Mouse (Mus musculus): Measurements from ENCODE around the gene Cisd3. TPM values are rescaled to one million over a fixed set of nuclear protein-coding genes. Genes with fewer than 3 reads are reported as not detected.
"Not testable (repeated sequence)": the region's sequence is repeated elsewhere in the genome, so short reads cannot be mapped to it uniquely, and the experiment has no call there.

Cisd3 gene
- 100 to 1,000 TPM; 260 to 277 TPM for total RNA-seq (2021)
- long read RNA-seq, experiment 1, transcript Cisd3-201 (3 exons, 737 nt) = major isoform, 132 of 165 reads
- long read RNA-seq, experiment 1, partial matches to known transcripts = 1 of 165 reads
- long read RNA-seq, experiment 1, other reads (novel, unspliced or antisense) = 29 of 165 reads
- long read RNA-seq, experiment 2, transcript Cisd3-201 (3 exons, 737 nt) = major isoform, 173 of 193 reads
- long read RNA-seq, experiment 2, partial matches to known transcripts = 5 of 193 reads
- long read RNA-seq, experiment 2, other reads (novel, unspliced or antisense) = 15 of 193 reads

DNA sequence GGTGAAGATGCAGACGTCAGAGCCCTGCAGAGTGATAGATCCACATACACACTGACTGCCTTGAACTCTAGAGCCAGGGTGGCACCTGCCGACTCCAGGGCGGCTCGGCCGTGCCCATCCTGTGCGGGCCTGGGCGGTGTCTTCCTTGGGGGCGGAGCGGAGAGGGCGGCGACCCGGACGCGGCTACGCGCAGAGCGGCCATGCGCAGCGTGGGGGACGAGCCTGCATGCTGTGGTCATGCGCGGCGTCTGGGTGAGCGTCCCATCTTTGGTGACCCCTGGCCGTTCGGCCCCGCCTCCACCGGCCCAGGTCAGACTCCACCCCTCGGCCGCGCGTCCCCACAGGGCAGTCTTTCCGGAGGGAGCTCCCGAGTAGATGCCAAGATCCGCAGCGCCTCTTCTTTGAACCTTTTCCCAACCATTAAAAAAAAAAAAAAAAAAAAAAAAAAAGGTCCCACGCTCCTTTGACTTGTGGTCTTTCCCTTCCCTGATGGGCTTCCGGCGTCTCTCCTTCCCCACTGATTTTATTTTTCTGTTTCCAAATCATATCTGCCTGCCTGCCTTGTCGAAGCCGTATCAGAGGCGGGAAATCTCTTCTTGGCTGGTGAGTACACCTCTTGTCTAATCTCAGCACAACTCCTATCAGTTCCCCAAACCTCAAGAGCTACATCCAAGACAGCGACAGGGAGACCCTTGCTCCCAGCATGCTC is at the start of gene Cisd3:
Cisd3 (plus strand) TSS at position 214 of the 709 bp plus-strand sequence.
- DNase-seq = peak; percentile 97

DNA sequence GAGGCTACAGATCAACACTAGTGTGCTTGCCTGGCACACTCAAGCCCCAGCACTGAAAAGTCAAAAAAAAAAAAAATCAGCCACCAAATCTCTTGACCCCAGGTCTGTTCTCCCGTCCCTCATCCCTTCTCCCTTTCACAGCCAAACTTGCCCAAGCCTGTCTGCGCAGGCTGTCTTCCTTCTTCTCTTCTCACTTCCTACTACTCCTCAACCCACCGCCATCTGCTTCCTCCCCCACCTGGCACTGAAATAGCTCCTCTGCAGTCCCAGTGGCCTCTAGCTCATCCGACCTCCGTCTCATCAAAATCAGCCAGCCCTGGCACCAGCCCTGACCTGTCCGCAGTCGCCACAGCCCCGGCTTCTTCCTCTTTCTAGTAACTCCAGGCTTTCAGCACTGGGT is 44.0 kb upstream of the Cisd3 start:
- no peak for DNase-seq

DNA sequence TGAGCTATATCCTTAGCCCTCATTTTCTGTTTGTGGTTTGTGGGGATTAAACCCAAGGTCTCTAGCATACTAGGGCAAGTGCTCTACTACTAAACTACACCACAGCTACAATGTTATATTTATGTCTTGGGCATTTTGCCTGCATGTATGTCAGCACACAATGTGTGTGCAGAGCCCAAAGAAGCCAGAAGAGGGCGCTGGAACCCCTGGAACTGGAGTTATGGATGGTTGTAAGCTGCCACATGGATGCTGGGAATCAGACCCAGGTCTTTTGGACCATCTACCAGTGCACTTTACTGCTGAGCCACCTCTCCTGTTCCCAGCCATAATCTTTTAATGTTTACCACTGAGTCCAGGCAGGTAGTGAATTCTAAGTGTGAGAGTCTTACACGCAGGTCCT is 42.9 kb upstream of the Cisd3 start:
- no peak for DNase-seq

DNA sequence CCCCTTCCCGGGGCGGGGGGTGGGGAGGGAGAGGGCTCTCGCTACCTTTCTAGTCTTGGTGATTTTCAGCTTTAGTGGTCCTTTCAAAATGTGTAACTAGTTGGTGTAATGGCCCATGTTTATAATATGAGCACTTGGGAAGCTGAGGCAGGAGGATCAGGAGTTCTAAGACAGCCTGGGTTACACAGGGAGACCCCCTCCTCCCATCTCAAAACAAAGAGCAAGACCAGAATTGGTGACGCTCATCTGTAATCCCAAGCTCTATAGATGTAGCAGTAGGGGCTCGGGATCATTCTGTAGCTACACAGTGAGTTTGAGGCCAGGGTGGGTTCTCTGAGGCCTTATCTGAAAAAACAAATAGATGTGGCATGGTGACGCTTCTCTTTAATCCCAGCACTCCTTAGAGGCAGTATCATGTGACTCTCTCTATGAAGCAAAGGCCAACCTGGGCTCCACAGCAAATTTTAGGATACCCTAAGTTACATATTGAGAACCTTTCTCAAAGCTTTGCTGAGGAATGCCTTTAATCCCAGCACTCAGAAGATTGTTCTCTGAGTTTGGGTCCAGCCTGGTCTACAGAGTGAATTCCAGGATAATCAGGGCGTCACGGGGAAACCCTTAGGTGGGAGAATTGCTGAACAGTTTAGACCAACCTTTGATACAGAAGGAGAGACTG is 42.1 kb upstream of the Cisd3 start:
- DNase-seq = no peak

DNA sequence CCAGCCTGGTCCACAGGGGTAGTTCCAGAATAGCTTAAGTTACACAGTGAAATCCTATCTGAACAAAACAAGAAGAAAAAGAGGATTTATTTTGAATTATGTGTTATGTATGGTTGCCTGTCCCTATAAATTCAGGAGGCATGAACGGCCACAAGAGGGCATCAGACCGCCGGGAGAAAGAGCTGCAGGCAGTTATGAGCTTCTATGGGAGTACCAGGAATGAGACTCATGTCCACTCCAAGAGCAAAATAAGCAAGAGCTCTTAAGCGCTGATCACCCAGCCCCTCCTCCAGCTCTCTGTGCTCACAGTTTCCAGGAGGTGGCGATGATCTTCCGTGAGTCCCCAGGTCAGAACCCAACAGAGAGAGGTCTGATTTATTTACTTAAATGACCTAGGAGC is 40.8 kb upstream of the Cisd3 start:
- peak; percentile 83 for DNase-seq

DNA sequence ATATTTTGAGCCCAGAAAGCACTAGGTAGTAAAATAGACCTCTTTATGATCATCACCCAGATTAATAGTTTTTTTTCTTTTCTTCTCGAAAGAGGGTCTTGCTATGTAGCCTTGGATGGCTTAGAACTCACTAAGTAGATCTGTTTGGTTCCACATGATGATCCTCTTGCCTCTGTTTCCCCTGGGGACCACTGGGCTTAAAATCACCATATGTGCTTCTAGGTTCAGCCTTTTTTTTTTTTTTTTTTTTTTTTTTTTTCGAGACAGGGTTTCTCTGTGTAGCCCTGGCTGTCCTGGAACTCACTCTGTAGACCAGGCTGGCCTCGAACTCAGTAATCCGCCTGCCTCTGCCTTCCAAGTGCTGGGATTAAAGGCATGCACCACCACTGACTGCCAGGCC is 37.1 kb upstream of the Cisd3 start:
- DNase-seq = not testable (repeated sequence)

DNA sequence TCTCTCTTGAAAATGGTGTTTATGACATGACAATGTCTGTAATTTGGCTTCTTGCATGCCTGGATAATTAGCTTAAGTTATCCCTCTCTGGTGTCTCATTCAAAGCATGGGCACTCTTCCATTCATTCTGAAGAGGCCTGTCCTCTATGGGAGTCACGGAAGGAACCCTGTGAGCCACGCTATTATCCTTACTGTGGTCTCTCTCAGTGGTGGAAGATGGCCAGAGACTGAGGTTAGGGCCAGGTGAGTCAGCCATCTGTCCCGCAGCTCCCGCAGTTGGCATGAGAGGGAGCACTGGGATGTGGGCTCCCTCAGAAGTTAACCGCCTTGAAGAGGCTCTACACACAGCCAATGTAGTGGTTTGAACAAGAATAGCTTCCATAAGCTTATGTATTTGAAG is 35.3 kb upstream of the Cisd3 start:
- peak; percentile 1 for DNase-seq

DNA sequence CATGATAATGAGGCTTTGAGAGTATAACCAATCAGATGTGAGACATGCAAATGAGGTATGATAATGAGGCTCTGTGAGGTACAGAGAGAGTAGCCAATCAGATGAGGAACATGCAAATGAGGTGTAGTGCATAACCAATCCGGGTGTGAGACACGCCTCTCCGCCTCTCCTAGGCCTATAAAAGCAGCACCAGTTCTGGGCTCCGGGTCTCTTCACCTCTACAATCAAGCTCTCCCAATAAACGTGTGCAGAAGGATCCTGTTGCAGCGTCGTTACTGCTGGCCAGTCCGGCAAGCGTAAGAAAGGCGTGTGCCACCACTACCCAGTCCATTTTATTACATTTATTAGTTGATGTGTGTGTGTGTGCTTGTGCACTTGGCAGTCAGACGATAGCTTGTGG is 32.2 kb upstream of the Cisd3 start:
- DNase-seq = peak; percentile 3

DNA sequence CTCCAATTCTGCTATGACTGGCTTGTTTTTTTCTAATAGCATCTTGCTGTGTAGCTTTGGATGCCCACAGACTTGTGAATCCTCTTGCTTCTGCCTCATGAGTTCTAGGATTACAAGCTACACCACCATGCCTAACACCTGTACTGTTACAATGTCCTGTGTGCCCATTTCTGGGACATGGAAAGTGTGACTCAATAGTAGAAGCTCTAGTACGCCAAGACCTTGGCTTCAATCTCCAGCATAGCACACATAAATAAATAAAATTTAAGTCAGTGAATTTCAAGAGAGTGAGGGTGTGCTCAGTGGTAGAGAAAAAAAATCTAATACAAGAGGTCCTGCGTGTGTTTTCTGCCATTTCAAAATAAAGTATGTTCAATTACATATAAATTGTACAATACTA is 31.4 kb upstream of the Cisd3 start:
- no peak for DNase-seq

DNA sequence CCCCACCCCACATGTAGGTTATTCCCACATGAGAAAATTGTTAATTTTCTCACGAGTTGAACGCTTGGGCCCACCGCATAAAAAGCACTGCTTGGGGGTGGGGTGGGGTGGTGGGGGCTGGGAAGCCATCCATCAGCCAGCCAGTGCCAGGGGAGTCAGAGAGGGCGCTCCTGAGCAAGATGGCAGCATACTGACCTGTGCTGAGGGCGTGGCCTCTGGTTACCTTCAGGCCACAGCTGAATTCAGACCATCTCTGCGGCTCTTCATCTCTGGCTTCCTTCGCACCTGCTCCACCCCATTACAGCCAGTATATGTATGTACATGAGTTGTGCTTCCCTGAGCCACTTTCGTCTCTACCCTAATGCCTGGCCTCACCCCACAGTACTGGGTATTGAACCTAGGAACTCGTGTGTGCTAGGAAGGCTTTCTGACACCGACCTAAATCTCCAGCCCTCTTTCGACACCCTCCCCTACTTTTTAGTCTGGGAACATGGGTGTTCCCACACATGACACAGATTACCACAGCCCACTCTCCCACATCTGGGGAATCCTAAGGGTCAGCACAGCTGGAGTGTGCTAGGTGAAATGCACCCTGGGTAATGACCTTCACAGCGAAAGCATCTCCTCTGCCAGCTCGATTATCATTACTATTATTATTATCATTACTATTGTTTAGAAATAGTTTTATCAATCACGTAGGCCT is 29.2 kb upstream of the Cisd3 start:
- peak; percentile 3 for DNase-seq

DNA sequence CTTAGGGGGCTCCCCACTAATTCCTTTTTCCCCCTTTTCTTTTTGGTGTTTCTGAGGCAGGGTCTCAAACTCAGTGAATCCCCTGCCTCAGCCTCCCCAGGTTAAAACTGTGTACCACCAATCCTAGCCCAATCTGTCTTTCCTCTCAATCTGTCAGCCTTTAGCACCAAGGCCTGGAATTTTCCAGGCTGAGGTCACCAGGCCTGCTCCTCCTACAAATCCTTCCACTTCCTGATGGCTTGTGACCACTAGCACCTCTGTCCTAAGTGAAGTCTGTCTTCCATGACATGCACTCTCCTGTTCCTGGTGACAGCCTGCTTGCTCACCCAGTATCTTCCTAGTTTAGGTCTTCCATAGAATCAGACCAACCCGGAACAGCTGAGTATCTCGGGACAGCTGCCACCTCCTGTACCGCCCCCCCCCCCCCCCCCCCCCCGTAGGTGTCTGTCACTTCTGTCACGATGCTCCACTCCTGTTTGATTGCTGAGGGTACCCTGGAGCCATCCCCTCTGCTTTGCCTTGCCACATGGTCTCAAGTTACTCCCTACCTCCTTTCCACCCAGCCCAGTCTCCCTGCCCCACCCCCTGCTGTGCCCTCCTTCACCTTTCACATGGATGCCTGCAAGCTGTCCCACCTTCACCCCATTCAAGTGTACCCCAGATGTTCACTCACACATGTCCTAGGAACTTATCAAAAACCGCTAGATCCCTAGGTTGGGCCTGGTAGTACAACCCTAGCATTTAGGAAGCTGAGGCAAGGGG is 28.3 kb upstream of the Cisd3 start:
- DNase-seq = peak; percentile 61

DNA sequence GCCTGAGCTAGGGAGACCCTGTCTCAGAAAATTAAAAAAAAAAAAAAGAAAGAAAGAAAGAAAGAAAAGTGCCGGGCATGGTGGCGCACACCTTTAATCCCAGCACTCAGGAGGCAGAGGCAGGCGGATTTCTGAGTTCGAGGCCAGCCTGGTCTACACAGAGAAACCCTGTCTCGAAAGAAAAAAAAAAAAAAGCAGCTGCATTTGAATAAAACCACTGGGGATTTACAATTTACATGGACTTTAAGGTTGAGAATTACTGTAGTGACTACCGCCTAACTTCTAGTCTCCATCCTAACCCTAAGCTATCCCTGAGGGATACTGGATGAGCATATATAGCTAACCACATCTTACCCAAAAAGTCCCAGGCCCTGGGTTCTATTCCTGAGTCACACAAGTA is 27.7 kb upstream of the Cisd3 start:
- DNase-seq = not testable (repeated sequence)

DNA sequence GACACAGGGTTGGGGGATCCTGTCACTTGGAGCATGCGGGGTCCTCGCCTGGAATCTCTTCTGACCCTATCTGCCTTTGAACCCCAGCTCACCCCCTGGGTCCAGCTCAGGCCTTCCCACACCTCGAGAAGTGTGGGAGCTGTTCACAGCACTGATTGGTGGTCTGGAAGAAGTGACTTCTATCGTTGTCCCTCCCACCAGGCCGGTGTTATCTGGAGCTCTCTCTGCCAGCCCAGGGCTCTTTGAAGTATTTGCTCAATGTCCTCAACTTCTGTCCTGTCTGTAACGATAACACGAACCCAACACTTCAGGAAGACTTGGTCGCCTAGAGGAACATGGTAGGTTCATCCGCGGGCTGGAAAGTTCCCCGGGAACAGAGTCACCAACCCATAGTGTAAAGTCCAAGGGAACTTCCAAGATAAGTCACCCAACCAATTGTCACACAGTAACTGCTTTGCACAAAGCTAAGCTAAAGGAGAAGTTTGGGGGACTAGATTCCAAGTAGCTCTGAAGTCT is 26.8 kb upstream of the Cisd3 start:
- no peak for DNase-seq

DNA sequence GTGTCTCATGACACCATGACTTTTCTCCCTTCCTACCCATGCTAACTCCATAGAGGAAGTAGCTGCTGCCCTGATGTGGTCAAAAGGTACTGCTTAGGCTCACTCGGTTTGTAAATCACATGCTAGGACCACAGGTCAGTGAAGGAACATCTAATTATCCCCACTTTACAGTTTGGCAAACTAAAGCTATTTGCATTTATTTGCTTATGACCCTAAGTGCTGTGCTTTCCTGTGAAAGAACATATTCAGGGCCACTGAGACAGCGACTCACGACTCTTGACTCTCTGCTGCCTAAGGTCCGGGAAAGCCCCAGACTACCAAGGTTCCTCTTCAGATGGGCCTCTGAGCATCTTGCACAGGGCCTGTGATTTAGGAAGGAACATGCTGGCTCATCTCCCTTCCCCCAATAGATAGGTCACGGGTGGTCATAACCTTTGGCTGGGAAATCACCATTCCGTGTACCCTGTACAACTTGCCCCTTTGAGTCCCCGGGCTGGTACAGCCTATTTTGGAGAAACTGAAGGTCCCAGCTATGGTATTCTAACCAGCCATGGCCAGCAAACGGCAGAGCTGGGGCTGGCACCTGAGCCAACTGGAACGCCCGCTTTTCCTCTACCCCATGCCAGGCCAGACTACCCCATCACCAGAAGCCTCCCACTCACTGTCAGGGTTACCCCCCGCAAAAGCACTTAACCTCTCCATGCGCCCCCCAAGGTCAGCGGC is 26.2 kb upstream of the Cisd3 start:
- DNase-seq = peak; percentile 37

DNA sequence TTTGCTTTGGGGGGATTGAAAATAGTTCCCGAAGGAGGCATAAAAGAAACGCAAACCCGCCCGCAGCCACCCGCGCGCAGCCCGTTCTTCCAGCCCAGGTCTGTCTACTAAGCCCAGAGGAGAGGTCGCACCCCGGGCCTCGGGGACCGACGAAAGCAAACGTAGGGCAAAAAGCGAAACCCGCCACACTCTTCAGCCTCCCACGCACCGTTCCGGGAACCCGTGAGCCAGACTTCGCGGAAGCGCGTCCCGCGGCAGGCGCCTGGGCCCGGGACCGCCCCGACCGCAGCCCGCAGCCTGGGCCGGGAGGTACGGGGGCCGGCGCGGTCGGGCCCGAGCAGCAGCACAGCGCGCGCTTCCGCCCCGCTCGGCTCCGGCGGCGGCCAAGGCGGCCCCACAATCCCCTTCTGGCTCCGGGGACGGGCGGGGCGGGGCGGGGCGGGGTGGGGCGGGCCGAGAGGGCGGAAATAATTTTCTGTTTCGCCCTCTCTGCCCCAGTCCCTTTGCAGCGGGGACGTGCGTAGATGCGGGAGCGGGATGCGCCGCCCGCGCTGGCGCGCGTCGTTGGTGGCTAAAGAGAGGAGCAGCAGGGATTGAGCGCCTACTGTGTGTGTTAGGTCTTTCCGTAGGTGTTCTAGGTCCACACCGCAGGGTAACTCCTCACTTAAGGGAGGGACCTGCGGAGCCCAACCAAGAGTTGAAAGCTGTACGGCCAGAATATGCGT is 25.5 kb upstream of the Cisd3 start:
- DNase-seq = peak; percentile 89

DNA sequence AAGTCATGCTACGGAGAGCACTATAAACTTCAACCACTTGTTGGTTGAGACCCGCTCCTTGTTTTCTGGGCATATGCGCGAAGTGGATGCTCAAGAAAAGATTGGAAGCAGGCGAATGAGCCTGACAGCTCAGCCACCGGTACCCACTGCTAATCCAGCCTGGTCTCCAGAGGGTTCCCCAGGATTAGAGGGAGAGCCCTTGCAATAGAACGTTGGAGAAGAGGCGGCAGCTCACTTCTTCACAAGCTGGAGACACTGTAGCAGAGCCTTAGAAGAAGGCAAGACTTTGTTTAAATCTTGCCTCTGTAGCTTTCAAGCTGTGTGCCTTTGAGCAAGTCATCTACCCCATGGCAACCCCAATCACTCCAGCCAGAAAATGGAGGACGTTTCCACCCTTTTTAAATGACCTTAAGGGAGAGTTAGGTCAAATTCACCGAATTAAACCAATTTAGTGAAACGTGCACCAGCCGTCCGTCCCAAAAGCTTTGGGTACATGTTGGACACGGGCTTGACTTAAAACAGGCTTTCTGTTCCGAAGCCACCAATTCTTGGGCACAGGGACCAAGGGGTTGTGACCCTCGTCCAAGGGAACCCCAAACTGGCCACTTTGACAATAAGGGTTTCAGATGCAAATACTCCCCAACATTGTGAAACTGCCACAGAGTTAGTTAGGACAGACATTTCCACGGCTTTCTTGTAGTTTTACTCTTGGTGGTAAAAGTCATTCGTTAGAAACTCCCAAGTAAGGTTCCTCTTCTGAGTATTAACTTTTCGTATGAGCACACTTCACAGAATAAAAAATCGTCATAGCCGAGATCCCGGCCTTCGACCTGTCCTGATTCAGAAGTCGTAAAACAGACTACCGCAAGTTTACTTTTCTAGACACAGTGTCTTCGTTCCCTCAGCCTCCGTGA is 24.6 kb upstream of the Cisd3 start:
- no peak for DNase-seq

DNA sequence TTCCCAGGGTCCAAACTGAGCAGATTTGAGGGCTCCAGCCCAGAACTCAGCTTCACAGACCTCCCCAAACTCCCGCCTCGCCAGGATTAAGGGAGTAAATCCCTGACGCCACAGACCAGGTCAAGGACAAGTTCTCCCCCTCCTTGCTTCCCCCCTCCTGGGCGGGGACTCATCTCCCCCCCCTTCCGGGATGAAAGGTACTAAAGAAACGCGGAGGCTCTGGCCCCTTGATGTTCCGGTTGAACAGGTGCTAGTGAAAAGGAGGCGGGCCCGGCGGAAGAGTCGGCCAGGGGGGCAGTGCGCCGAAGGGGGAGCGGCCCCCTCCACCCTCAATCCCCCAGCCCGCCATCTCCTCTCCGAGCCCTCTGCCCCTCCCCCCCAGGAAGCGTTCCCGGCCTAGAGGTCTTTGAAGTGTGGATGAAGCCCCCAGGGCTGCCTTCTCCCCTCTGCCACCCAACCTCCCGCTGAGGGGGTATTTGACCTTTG is 23.9 kb upstream of the Cisd3 start:
- DNase-seq = peak; percentile 79

DNA sequence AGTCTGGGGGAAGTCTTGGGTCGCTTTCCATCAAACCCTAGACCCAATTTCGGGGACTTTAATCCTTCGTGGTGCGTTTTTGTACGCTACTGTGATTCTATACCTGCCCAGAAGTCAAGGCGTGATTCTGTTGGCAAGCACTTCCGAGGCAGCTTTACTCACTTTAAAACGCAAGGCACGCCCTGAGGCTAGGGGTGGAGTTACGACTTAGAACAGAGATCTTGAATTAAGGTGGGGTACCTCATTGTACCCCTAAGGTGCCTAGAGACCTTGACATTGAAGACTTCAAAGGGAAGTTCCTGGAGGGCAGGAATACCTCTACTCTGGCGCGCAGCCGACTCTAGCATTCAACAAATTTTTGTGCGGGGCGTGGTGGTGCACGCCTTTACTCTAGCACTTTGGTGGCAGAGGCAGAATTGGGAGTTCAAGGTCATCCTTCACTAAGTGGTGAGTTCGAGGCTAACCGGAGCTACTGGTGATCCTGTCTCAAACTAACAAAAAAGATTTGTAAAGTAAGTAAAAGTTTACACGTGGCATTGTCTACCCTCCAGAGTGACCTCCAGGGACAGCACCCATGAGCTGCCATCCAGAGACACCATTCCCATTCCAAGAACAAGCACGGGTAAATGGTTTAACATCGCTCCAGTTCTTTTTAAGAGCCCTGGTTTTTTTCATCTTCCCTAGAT is 23.3 kb upstream of the Cisd3 start:
- peak; percentile 61 for DNase-seq
